Mouse (Mus musculus) forebrain, embryonic 12.5 days (tissue): ENCODE measurements around the gene Nfix. TPM values are rescaled to one million over a fixed set of nuclear protein-coding genes. Genes with fewer than 3 reads are reported as not detected.

ENCODE experiments used
- ATAC-seq: fragments of 200-750 bp; cut with Nextera tagmentation; 2 replicates; pipeline ENCODE4 v1.8.0; 2017; ENCODE audit warnings: moderate TSS enrichment; ENCODE audit not compliant: low FRiP score
- H3K27ac ChIP-seq: fragments of 300-500 bp; sonication (generic); 2 replicates; pipeline ENCODE4 v1.5.1; 2016; ENCODE audit warnings: mild to moderate bottlenecking
- H3K27me3 ChIP-seq: fragments of 300-500 bp; sonication (generic); 2 replicates; pipeline ENCODE4 v1.6.1; 2016; ENCODE audit warnings: mild to moderate bottlenecking
- H3K36me3 ChIP-seq: fragments of 300-500 bp; sonication (generic); replicated peaks from 2 replicates; pipeline ENCODE4 v1.6.1; 2016; ENCODE audit warnings: mild to moderate bottlenecking
- H3K4me1 ChIP-seq: fragments of 300-500 bp; sonication (generic); 2 replicates; pipeline ENCODE4 v1.6.1; 2016
- H3K4me2 ChIP-seq: fragments of 300-500 bp; sonication (generic); 2 replicates; pipeline ENCODE4 v1.6.1; 2016; ENCODE audit warnings: mild to moderate bottlenecking, moderate library complexity
- H3K4me3 ChIP-seq: fragments of 300-500 bp; sonication (generic); replicated peaks from 2 replicates; pipeline ENCODE4 v1.5.1; 2016; ENCODE audit warnings: mild to moderate bottlenecking
- H3K9ac ChIP-seq: fragments of 300-500 bp; sonication (generic); 2 replicates; pipeline ENCODE4 v1.6.1; 2016; ENCODE audit warnings: mild to moderate bottlenecking
- H3K9me3 ChIP-seq: fragments of 300-500 bp; sonication (generic); 2 replicates; pipeline ENCODE4 v1.6.1; 2016
- WGBS: fragments of 180-500 bp; shearing (Covaris S2); methylation state at CpG from one replicate; pipeline ENCODE4 v1.1.7; 2016; 5-methylcytosine and 5-hydroxymethylcytosine counted together
- polyA plus RNA-seq: library from polyadenylated mRNA; unstranded; fragments of >200 nt; fragmentation: Nextera tagmentation; extraction: Ambion mirVana; gene quantifications from 2 replicates; pipeline ENCODE4 v1.2.1, GENCODE M21; 2016

Nfix gene
- polyA plus RNA-seq, 1 experiment from 2014 or later = 31.9 TPM

GRCm38 (mm10) chr8:84764870-84765495, 35.2 kb downstream of the Nfix start:
- Histone ChIP-seq H3K27me3 (peaks cover 96% of the 10 kb centered on the region), H3K36me3 (peaks cover 14% of the 10 kb centered on the region), H3K9ac (0 out of 2 replicates have a peak overlapping the region, but pooled peaks have one; percentile 3), H3K27ac (0 out of 2 replicates have a peak overlapping the region, but pooled peaks have one; percentile 14), H3K4me1 (peaks cover 48% of the 10 kb centered on the region), H3K9me3 (no peaks in the 10 kb centered on the region), H3K4me2 (peak overlapping the region; percentile 4; the same call in 1 of the 2 replicates), H3K4me3 (no peak overlapping the region)
- 68% methylated on average over 17 of the region's 17 CpGs for WGBS
- no peak for ATAC-seq

- 68% methylated on average over 4 of the region's 4 CpGs for WGBS
- no peak overlapping the region for H3K27ac ChIP-seq
- H3K27me3 ChIP-seq = peaks cover 93% of the 10 kb centered on the region
- no peak overlapping the region for H3K9ac ChIP-seq
- no peaks in the 10 kb centered on the region for H3K9me3 ChIP-seq
- peaks cover 44% of the 10 kb centered on the region for H3K4me1 ChIP-seq
- peaks cover 14% of the 10 kb centered on the region for H3K36me3 ChIP-seq
- H3K4me3 ChIP-seq = no peak overlapping the region
- H3K4me2 ChIP-seq = no peak overlapping the region
- ATAC-seq = no peak
Observed at GRCm38 (mm10) chr8:84764100-84764499, 36.0 kb downstream of the Nfix start.

- ATAC-seq = no peak
- H3K27me3 ChIP-seq = peaks cover 90% of the 10 kb centered on the region
- no peak overlapping the region for H3K9ac ChIP-seq
- H3K9me3 ChIP-seq = no peaks in the 10 kb centered on the region
- H3K27ac ChIP-seq = no peak overlapping the region
- H3K4me2 ChIP-seq = no peak overlapping the region
- no peak overlapping the region for H3K4me3 ChIP-seq
- peaks cover 38% of the 10 kb centered on the region for H3K4me1 ChIP-seq
- 40% methylated on average over 2 of the region's 2 CpGs for WGBS
- 0 out of 2 replicates have a peak, but pooled peaks cover 6% of the 10 kb centered on the region for H3K36me3 ChIP-seq
Observed at GRCm38 (mm10) chr8:84760901-84761300, 39.2 kb downstream of the Nfix start.

GRCm38 (mm10) chr8:84760405-84760805, 39.7 kb downstream of the Nfix start:
- Histone ChIP-seq H3K27ac (no peak overlapping the region), H3K4me1 (peaks cover 33% of the 10 kb centered on the region), H3K9me3 (no peaks in the 10 kb centered on the region), H3K27me3 (peaks cover 91% of the 10 kb centered on the region), H3K9ac (no peak overlapping the region), H3K4me3 (no peak overlapping the region), H3K4me2 (no peak overlapping the region), H3K36me3 (peaks cover 11% of the 10 kb centered on the region; the same call in 1 of the 2 replicates)
- ATAC-seq = no peak
- WGBS = 50% methylated on average over 7 of the region's 7 CpGs

- 92% methylated on average over 10 of the region's 10 CpGs for WGBS
- peaks cover 13% of the 10 kb centered on the region; the same call in 1 of the 2 replicates for H3K36me3 ChIP-seq
- no peak overlapping the region for H3K9ac ChIP-seq
Observed at GRCm38 (mm10) chr8:84759718-84760117, 40.4 kb downstream of the Nfix start.

GRCm38 (mm10) chr8:84759126-84759525, 41.0 kb downstream of the Nfix start:
- Histone ChIP-seq H3K4me3 (no peak overlapping the region), H3K27ac (no peak overlapping the region), H3K27me3 (peaks cover 86% of the 10 kb centered on the region), H3K4me1 (peaks cover 21% of the 10 kb centered on the region), H3K36me3 (peaks cover 13% of the 10 kb centered on the region; the same call in 1 of the 2 replicates), H3K9ac (no peak overlapping the region), H3K9me3 (no peaks in the 10 kb centered on the region), H3K4me2 (no peak overlapping the region)
- no peak for ATAC-seq
- WGBS = 60% methylated on average over 7 of the region's 7 CpGs

More at GRCm38 (mm10) chr8:84759718-84760117, 40.4 kb downstream of the Nfix start:
- Histone ChIP-seq H3K4me2 (no peak overlapping the region), H3K27ac (no peak overlapping the region), H3K9me3 (no peaks in the 10 kb centered on the region), H3K4me1 (peaks cover 26% of the 10 kb centered on the region), H3K4me3 (no peak overlapping the region), H3K27me3 (peaks cover 86% of the 10 kb centered on the region)
- no peak for ATAC-seq

- no peak for ATAC-seq
- H3K9ac ChIP-seq = no peak overlapping the region
Observed at GRCm38 (mm10) chr8:84758308-84758707, 41.8 kb downstream of the Nfix start.

GRCm38 (mm10) chr8:84757501-84757900, 42.6 kb downstream of the Nfix start:
- no peaks in the 10 kb centered on the region for H3K9me3 ChIP-seq
- peaks cover 27% of the 10 kb centered on the region for H3K4me1 ChIP-seq
- WGBS = 38% methylated on average over 5 of the region's 5 CpGs
- H3K4me3 ChIP-seq = no peak overlapping the region
- H3K27ac ChIP-seq = no peak overlapping the region
- H3K4me2 ChIP-seq = no peak overlapping the region
- H3K36me3 ChIP-seq = peaks cover 13% of the 10 kb centered on the region; the same call in 1 of the 2 replicates
- H3K9ac ChIP-seq = no peak overlapping the region
- no peak for ATAC-seq
- peaks cover 88% of the 10 kb centered on the region for H3K27me3 ChIP-seq

More at GRCm38 (mm10) chr8:84758308-84758707, 41.8 kb downstream of the Nfix start:
- Histone ChIP-seq H3K4me1 (peaks cover 26% of the 10 kb centered on the region), H3K4me2 (no peak overlapping the region), H3K9me3 (no peaks in the 10 kb centered on the region), H3K27me3 (peaks cover 86% of the 10 kb centered on the region), H3K4me3 (no peak overlapping the region), H3K27ac (no peak overlapping the region), H3K36me3 (peaks cover 13% of the 10 kb centered on the region; the same call in 1 of the 2 replicates)
- 86% methylated on average over 3 of the region's 3 CpGs for WGBS

- Histone ChIP-seq H3K4me1 (peaks cover 31% of the 10 kb centered on the region), H3K9ac (no peak overlapping the region), H3K27me3 (peaks cover 91% of the 10 kb centered on the region), H3K9me3 (no peaks in the 10 kb centered on the region), H3K4me3 (no peak overlapping the region), H3K36me3 (peaks cover 13% of the 10 kb centered on the region), H3K4me2 (no peak overlapping the region), H3K27ac (0 out of 2 replicates have a peak overlapping the region, but pooled peaks have one; percentile 5)
- no peak for ATAC-seq
- 75% methylated on average over 6 of the region's 6 CpGs for WGBS
Observed at GRCm38 (mm10) chr8:84752734-84753582, 47.2 kb downstream of the Nfix start.

GRCm38 (mm10) chr8:84749519-84749918, 50.6 kb downstream of the Nfix start:
- ATAC-seq = no peak
- H3K4me2 ChIP-seq = no peak overlapping the region
- H3K4me1 ChIP-seq = peaks cover 47% of the 10 kb centered on the region
- no peak overlapping the region for H3K4me3 ChIP-seq
- 71% methylated on average over 16 of the region's 16 CpGs for WGBS
- no peaks in the 10 kb centered on the region; the same call in 1 of the 2 replicates for H3K36me3 ChIP-seq
- H3K9ac ChIP-seq = no peak overlapping the region
- peaks cover 99% of the 10 kb centered on the region for H3K27me3 ChIP-seq
- H3K27ac ChIP-seq = no peak overlapping the region
- H3K9me3 ChIP-seq = no peaks in the 10 kb centered on the region

- no peak for ATAC-seq
- peaks cover 98% of the 10 kb centered on the region for H3K27me3 ChIP-seq
- H3K36me3 ChIP-seq = no peaks in the 10 kb centered on the region; the same call in 1 of the 2 replicates
- 4% methylated on average over 15 of the region's 17 CpGs for WGBS
- H3K4me3 ChIP-seq = no peak overlapping the region
- peak overlapping the region; percentile 28 for H3K4me2 ChIP-seq
- H3K9me3 ChIP-seq = no peaks in the 10 kb centered on the region
- H3K27ac ChIP-seq = peak overlapping the region; percentile 89
- peaks cover 72% of the 10 kb centered on the region for H3K4me1 ChIP-seq
- H3K9ac ChIP-seq = peak overlapping the region; percentile 44; the same call in 1 of the 2 replicates
Observed at GRCm38 (mm10) chr8:84745032-84745925, 54.9 kb downstream of the Nfix start.
